Mouse (Mus musculus) adrenal gland, postnatal 36 days (tissue): ENCODE results near the gene Thrb. TPM values are rescaled to one million over a fixed set of nuclear protein-coding genes. Genes with fewer than 3 reads are reported as not detected.

Experiments used
- DNase-seq, 2 experiments: peaks; one replicate each; pipeline ENCODE4 v3.0.0; 2021; ENCODE audit warnings: mixed read lengths in 1 of 2
- total RNA-seq, 2 experiments: library from RNA; stranded (reverse); gene quantifications; 2 replicates each; pipeline ENCODE4 v1.2.3; 2021

The Thrb gene
- total RNA-seq, 2 experiments from 2014 or later: 26.5 to 102 TPM

DNA sequence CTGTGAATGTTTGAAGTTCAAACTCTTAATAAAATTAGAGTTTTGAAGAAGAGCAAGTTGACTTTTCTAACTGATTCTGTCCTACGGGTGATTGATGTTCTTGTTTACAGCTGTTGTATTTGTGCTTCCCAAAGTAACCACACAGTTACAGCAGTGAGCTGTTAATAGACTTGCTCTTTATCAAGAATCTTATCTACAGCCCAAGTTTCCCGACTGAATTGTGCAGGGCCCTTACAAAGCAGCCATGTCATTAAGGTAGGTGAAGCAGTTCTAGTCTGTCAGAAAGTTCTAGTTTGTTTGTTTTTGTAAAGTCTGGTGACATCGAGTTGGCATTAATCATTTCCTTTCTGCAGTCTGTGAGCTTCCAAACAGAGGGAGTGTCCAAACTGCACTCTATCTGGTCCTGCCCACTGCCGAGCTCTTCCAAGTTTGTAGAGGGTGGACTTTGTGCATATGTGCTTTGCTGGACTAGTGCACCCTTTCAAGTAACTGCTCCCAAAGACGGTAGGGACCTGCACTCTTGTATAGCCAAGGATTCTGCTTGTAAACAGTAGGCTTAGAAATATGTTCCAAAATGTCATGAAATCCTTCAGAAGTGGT, 124.2 kb downstream of the Thrb start:
- peak in 1 of 2 experiments; percentile 30 for DNase-seq

DNA sequence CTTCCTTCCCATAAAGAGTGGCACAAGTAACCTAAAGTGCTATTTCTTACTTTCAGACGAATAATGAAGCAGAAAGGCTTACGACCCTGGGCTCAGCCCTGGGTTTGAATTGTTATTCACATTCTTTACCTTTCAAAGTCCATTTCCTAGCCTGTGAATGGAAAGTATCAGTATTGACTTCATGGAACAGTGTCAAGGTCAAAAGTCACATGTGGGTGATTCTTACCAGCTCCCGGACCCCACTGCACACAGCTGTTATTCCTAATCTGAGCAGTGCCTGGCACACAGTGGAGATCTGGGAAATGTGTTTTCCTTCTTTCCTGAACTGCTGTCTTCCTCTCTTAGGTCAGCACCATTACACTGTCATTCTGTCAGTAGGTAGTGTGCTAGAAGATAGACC, 125.3 kb downstream of the Thrb start:
- no peak for DNase-seq

DNA sequence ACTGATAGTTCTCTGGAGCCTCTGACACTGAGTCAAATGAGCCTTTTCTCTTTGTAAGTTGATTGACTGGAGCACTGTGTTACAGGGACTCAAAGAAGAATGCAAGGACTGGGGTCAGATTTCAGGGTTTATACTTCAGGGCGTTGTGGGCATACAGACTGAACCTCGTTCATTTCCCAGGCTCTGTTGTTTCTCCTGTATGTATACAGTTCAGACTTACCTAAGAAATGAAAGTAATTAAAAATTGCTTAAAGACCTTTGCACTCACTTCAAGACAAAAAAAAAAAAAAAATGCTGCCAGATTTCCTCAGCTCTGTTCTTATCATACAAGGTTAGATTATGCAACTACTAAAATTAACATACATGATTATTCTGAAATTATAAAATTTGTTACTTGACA, 126.2 kb downstream of the Thrb start:
- no peak for DNase-seq

DNA sequence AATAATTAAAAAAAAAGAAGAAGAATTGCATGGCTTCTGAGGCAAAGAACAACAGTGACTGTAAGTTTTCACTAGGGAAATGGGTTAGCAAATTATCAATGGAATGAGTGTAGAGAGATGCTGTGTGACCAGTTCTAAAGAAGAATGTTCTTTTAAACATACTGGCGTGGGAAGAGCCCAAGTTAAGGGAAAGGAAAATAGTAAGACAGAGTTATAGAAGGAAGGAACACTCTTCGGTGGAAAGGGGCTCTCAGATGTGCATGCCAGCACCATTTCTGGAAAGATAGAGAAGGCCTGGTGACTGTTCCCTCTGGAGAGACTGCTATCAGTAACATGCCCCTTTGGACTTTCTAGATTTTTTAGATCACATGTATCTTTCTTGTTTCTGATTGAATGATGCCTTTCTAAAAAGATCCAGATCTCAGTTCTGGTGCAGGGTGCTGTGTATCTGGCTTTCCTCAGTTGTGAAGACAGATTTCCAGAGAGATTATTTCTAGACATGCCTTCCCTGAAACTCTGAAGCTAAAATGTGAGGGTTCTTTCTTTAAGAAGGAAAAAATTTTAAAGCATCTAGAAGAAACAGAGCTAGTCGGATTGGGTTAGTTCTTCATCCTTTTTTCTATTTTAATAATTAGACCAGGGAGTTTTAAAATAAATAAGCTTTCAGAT, 144.0 kb downstream of the Thrb start:
- DNase-seq: no peak

DNA sequence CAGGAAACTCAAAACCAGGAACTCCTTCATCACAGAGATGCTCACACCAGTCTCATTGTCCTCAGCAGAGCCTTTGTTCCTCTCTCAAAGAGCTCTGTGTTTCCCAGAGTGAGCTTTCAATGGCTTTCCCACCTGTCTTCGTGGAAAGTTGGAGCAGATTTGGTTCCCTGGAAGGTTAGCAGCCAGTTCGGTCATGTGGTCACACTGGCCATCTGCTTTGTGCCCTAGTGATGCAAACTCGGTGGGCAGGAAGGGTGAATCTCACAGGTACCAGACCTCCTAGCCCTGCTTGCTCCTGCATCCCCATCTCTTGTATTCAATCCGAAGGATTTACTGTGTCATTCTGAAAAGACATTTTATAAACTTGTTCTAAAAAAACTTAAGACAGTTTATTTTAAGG, 151.0 kb downstream of the Thrb start:
- DNase-seq: no peak

DNA sequence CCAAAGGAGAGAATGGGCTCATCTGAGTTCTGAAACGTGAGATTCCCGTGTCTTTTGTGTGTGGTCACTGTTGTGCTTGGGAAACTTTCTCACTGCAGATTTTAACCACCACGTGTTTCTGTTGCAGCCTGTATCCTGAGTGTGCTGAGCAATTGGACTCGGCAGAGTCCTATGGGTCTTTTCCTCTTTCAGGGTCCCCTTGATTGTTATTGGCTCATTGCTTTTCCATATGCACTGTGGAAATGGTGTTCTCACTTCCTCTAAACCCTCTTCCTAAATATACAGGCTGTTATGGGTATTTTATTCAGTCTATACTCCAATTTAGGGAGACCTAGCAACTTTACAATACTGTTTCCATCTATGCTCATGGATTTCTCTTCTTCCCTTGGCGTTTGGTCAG, 152.4 kb downstream of the Thrb start:
- DNase-seq: no peak

DNA sequence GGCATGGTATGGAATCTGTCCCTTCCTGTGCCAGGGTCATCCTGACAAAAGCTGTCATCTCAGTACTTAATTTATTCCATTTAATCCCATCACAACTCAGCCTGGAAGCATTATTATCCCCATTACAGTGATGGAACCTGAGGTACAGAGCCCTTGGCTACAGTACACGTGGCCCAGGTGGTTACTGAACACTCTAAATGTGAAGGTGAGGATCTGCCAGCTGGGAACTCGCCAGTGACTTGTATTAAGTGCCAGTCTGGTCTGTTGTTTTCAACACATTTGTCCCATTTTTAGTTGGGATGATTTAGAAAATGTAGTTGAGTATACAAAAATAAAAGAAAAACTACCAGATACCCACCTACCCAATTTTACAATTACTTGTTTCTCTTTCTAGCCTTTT, 155.0 kb downstream of the Thrb start:
- DNase-seq: no peak

DNA sequence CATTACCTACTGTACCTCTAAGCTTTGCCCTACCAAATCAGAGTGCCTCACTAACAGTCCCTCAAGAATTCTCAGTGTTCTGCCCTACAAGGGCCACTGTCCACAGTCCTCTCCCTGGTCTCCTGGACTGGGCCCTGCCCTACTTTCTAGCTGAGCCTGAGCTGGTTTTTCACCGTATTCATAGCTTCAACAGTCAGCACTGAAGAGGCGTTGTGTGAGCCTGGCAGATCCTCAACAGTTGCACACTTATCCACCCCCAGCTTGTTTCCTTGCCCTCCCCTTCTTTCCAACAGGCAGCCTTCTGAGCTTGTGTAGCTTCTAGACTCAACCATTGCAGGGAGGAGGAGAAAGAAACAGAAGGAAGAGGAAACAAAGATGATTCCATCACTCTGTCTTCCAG, 158.0 kb downstream of the Thrb start:
- DNase-seq: no peak

DNA sequence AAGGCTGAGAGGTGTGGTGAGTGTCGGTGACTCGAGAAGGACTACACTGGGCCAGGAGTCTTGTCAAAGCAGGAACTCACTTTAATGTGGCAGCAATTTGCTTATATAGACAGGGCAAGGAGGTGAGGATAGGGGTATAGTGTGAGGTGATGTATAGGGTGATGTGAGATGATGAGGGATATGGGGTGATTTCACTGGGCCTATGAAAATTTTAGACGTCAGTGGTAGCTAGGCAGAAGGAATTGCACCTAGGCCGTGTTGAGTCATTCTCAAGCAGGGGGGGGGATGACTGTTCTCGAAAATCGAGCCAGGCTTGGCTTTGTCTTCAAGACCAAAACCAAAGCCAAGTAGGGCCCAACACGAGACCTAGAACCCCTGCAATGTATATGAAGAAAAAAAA, 162.7 kb downstream of the Thrb start:
- peak; percentile 19 to 21 for DNase-seq

DNA sequence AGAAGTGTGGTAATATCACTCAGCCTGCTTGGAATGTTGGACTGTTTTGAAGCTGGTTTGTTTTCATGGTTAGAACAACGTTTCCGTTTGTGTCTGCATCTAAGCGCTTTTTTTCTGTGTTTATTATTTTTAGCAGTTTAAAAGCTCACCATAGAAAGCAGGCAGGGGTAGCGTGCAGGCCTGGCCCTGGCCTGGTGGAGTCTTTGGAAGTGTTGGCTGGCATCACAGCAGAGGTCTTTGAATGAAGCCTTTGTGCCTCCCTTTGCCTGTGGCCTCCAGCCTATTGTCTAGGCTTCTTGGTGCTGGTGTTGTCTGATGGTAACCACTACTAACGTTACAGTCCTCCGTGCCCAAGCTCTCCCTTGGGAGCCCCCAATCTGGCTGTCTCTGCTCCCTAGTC, 167.3 kb downstream of the Thrb start:
- DNase-seq: no peak

DNA sequence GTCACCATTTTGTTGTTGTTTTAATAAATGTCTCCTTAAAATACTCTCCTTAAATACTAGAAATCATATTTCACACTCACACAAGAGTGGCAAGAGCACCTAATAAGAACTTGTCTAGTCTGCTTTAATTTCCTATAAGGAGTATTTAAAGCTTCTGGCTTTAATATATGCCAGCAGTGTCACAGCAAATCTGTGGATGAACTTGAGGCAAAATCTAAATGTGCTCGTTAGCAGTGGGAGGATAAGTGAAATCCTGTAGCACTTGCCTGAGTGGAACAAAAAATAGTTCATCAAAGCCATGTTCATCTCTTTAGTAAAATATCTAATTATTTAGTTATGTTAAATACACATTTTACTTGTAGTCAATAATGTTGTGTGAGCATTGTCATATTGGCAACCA, 175.7 kb downstream of the Thrb start:
- no peak for DNase-seq

DNA sequence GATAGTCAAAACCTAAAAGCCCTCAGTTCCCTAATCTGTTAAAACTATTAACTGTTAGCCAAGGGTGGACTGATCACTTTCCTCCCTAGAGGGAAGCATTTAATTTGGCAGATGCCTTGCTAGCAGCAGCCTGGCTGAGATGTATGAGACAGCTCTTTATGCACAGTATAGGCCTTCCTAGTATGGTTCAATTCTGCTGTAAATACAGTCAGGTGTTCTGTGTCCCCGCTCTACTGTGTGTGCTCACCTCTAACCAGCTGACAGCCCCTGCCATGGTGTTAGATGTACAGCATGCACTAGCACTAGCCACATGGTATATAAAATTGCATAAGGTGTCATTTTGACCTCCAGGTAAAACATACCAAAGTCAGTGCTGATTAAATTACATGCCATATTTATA, 176.7 kb downstream of the Thrb start:
- no peak for DNase-seq

DNA sequence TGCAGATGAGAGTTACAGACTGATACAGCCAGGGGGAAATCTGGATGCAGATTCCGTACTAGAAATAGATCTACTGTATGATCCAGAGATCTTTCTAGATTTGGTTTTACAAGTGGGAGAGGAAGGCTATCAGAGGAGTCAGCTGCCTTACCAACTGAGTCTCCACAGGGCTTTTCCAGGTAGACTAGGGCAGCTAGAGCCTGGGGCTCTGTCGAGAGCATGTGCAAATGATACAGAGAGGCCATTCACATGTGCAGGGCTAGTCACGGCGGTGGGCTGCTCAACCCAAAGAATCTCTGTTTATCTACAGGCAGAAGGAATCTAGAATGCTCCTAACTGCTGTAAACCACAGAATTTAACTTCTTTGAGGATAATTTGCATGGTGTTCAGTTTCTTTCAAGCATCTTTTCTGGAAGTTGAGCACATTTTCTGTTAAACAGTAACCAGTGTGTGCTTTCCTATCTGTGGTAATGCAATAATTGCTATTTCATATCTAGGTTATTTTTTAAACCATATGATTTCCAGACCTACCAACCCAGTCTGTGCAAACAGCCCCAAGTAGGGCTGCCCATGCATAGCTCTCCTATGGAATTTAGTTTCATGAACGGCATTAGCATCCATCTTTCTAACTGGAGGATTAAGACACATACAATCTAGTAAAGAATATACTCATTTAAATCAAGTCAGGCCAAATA, 185.1 kb downstream of the Thrb start:
- no peak for DNase-seq

DNA sequence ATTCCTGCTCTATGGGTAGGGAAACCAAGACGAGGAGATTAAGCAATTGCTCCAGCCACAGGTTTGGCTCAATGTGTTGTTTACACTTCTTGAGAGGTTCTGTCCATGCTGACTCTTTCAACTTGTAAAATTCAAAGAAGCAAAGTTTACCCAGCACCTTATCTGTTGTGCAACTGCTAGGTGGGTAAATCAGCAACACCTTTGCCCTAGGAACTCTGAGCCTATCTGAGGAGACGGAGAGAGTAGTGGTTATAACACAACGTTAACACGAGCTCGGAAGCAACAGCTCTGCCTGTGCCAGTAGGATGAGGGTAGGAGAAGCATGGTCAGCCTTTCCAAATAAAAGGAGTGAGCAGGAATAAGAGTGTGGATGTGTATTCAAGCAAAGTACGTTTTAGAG, 185.8 kb downstream of the Thrb start:
- no peak for DNase-seq

DNA sequence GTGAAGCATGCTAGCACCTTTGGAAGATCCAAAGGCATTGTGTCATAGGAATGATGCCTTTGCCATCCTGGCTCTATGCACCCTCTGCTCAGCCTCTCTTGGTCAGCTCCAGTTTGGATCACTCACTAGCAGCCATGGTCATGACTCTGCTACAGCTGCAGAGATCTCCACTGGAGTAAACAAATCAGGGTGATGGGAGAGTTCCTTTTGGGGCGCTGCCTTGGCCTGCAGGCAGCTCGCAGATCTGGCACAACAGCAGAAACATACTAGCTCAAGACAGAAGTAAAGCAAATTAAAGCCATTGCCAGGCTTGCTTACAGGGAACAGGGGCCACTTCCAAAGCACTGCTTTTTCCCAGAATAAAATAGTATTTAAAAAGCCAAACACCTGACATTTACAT, 186.6 kb downstream of the Thrb start:
- no peak for DNase-seq

DNA sequence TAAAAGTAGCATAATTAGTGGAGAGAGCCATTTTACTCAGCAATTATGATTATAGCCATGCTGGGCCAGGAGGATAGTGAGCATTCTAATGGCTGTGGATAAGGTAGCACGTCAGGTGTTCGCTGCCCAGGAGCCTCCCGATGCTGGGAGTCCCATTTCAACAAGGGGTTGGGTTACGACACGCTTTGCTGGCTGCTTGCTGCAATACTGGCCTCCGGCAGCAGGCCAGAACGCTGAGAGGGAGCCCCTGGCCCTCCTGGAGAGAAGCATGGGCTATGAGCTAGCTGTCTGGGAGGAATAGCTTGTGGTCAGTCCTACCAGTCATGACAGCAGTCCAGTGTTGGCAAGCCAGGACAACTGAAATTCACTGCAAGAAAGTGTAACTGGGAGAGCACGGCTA, 187.2 kb downstream of the Thrb start:
- DNase-seq: peak; percentile 44 to 54

DNA sequence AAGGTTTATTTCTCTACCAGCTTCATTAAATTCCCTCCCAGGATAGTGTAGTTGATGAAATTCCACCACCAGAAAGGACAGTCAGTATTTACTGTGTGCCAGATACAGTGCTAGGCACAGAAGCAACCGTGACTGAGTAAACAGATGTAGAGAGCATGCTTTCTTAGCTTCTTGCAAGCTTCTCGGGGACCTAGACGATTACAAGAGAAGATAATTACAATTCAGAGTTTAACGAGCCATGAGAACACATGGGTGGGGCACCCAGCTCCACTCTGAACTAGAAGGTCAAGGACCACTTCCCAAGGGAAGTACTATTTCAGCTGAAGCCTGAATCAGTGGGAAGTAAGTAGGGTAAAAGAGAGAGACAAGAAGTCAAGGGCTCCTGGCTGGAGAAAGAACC, 190.3 kb downstream of the Thrb start:
- no peak for DNase-seq

DNA sequence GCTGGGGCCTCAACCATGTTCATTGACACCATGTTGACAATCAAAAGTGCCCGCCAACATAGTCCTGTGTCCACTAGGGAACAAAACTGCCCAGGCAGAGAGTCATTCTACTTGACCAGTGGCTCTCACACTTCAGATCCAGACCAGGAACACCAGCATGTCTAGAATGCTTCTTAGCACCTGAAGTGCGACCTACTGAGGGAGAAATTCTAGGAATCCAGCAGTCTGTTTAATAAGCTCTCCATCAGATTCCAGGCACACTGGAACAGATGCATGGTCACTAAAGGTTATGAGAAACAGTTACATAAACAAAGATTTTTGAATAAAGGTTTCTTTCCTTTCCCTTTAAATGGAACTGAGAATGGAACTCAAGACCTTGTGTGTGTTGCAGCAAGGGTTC, 192.2 kb downstream of the Thrb start:
- no peak for DNase-seq

DNA sequence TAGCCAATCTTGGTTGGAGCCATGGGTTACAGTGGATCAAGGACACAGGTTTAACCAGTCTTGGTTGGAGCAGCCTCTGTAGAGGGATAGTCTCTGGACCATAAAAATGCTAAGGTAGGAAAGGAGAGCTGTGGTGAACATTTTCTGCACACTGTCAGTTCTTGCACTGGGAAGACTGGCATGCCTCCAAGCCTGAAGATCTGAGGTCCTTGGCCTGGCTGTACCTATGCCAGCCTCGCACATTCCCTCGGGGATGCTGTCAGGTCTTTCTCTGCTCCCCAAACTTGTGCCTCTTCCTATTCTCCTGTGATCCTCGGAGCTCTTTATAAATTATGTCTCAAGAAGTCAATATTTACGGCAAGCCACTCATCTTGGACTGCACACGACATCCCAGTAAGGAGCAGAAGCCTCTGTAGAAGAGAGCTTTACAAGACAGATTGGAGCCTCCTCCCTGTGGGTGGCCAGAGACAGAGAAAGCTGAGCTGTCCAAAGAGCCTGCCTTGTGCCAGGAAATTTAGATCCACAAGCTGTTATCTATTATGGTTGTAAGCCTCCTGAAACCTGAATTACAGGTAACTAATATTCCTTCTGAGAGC, 199.8 kb downstream of the Thrb start:
- peak; percentile 66 to 74 for DNase-seq

DNA sequence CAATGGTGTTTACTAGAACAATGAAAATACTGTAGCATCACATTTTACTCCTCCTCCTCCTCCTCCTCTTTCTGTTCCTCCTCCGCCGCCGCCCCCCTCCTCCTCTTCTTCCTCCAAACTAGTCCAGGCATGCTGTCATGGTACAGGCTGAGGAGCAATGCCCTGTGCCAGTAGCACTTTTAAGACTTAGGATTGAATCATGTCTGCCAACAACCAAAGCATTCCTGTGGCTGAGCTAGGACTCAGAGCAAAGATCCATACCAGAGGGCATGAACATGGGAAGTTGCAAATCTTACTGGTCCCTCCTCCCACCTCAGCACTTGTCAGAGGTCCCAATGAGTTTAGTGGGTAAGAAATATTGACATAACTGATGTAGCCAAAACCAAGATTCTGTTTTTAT, 202.6 kb downstream of the Thrb start:
- DNase-seq: no peak

DNA sequence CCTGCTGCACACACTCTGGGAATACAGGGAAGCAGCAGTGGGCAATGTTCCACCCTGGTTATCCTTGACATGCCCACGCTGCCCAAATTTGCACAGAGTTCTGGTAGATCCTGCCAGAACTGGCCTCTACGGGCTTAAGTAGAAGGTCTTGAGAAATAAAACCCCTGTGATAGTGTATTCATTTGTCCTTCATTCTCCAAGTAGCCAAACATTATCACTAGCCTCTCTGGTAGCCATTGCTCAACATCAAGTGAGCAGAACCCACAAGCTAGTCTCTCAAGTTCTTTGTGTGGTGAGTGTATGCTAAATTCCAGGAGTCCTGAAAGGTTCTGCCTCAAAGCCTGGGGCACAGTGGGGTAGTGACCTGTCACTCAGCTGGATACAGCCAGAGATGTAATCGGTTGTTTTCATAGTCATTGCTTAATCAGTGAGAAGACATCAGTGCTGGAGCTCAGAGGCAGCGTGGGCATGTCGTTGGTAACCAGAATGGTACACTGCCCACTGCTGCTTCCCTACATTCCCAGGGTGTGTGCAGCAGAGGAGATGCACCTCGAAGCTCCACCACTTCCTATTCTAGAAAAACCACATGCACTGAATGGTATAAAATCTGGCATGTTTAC, 203.8 kb downstream of the Thrb start:
- DNase-seq: peak in 1 of 2 experiments; percentile 13

DNA sequence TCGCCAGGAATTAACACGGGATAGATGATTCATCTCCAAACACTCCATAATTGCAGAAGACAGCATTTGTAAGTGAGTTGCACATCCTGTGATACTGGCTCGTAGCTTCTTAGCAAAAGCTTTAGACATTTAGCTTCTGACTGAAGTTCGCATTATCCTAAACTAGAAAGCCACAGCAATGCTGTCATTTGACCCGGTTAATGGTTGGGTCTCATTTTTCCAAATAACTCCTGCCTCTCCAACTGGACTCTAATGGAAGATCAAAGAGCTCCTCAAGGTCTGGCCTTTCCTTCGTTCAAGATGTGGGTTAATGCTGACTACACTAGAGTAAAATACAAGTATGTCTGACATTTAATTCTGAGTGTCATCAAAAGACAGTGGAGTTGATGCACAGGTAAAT, 208.3 kb downstream of the Thrb start:
- DNase-seq: no peak

DNA sequence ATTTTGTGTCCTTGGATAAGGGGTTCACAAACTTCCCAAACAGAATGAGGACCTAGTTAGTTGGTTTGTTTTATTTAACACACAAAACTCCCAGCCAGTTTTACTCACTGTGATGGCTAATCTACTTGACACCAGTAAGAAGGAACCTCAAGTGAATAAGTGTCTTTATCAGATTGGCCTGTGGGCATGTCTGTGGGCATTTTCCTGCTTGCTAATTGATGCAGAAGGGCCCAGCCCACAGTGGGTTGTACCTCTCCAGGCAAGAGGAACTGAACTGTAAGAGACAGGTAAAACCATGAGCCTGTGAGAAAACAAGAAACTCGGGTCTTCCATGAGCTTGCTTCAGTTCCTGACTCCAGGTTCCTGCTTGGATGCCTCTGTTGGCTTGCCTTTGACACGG, 215.9 kb downstream of the Thrb start:
- DNase-seq: no peak
